Mouse (Mus musculus): ENCODE data around the gene Rexo2.
"Not testable (repeated sequence)": the region's sequence is repeated elsewhere in the genome, so short reads cannot be mapped to it uniquely, and the experiment has no call there.

The Rexo2 gene

GRCm38 (mm10) chr9:48480411-48481213 lies at the start of gene Rexo2:
TSS of gene Rexo2 (minus strand) at chr9:48480623.
- DNase-seq (ENCODE audit: low spot score), result peak; percentile 95

GRCm38 (mm10) chr9:48526520-48526919 lies 46.1 kb upstream of the Rexo2 start:
- no peak for DNase-seq (ENCODE audit: low spot score)

- DNase-seq (ENCODE audit: low spot score), result no peak
These were observed 45.1 kb upstream of the Rexo2 start for GRCm38 (mm10) chr9:48525566-48525965.

GRCm38 (mm10) chr9:48520405-48520804 lies 40.0 kb upstream of the Rexo2 start:
- not testable (repeated sequence) for DNase-seq (ENCODE audit: low spot score)

GRCm38 (mm10) chr9:48517372-48518130 lies 37.1 kb upstream of the Rexo2 start:
- no peak for DNase-seq (ENCODE audit: low spot score)

- DNase-seq (ENCODE audit: low spot score), result no peak
These were observed 36.4 kb upstream of the Rexo2 start for GRCm38 (mm10) chr9:48516615-48517371.

GRCm38 (mm10) chr9:48515332-48515731 lies 34.9 kb upstream of the Rexo2 start:
- DNase-seq (ENCODE audit: low spot score), result no peak

- no peak for DNase-seq (ENCODE audit: low spot score)
These were observed 29.7 kb upstream of the Rexo2 start for GRCm38 (mm10) chr9:48510134-48510533.

GRCm38 (mm10) chr9:48504741-48505365 lies 24.4 kb upstream of the Rexo2 start:
- no peak for DNase-seq (ENCODE audit: low spot score)

GRCm38 (mm10) chr9:48503001-48503400 lies 22.6 kb upstream of the Rexo2 start:
- no peak for DNase-seq (ENCODE audit: low spot score)

- DNase-seq (ENCODE audit: low spot score), result no peak
These were observed 20.8 kb upstream of the Rexo2 start for GRCm38 (mm10) chr9:48501192-48501591.

- DNase-seq (ENCODE audit: low spot score), result no peak
These were observed 15.1 kb upstream of the Rexo2 start for GRCm38 (mm10) chr9:48495548-48495932.

- peak; percentile 94 for DNase-seq (ENCODE audit: low spot score)
These were observed 14.6 kb upstream of the Rexo2 start, which contains the start of the genes Rbm7 and Gm5617 for GRCm38 (mm10) chr9:48494817-48495547. TSS of gene Rbm7 (minus strand) at chr9:48495299. TSS of gene Gm5617 (plus strand) at chr9:48495442.

GRCm38 (mm10) chr9:48481214-48482134 lies 1.1 kb upstream of the Rexo2 start:
- no peak for DNase-seq (ENCODE audit: low spot score)

- DNase-seq (ENCODE audit: low spot score), result no peak
These were observed 499 bp downstream of the Rexo2 start for GRCm38 (mm10) chr9:48479838-48480410.

- DNase-seq (ENCODE audit: low spot score), result no peak
These were observed 1.6 kb downstream of the Rexo2 start for GRCm38 (mm10) chr9:48478808-48479207.

- DNase-seq (ENCODE audit: low spot score), result no peak
These were observed 3.9 kb downstream of the Rexo2 start for GRCm38 (mm10) chr9:48476236-48477165.

- DNase-seq (ENCODE audit: low spot score), result no peak
These were observed 6.1 kb downstream of the Rexo2 start for GRCm38 (mm10) chr9:48474367-48474766.

GRCm38 (mm10) chr9:48473131-48473530 lies 7.3 kb downstream of the Rexo2 start:
- no peak for DNase-seq (ENCODE audit: low spot score)
